In the genomic region with DNA sequence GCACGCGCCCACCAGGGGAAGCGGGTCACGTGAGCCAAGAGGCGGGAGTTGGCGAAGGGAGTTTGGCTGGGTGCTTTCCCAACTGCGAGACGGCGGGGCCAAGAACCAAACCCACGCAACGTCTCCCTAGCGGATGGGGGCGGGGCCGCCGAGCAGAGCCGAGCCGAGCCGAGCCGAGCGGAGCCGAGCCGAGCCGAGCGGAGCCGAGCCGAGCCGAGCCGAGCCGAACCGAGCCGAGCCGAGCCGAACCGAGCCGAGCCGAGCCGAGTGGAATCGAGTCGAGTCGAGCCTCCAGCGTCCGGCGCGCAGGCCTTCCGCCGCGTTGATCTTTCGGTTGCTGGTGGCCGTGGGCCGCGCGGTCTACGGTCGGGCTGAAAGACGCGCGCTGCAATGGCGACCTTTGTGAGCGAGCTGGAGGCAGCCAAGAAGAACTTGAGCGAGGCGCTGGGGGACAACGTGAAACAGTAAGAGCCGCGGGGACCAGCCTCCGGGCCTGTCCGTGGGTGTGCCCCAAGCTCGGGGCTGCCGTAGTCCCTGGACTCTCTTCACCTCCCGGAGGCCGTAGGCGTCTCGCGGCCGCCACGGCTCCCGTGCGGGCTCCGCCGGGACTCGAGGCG, we compare ENCODE assay signal across 8 mouse cellular contexts. TPM values are rescaled to one million over a fixed set of nuclear protein-coding genes. Genes with fewer than 3 reads are reported as not detected.
DNase-seq lines count a peak whose midpoint lies in the region; ATAC-seq lines count a peak whose summit lies in the region.

TSS of gene Tada1 (plus strand) at position 85 of the 617 bp plus-strand sequence.

- H3K4me2 ChIP-seq in hindbrain, embryonic 15.5 days, result peak within 1 kb of the TSS; percentile 78

- under 1% methylated on average over 76 of the region's 81 CpGs for WGBS in hindbrain, embryonic 15.5 days
- WGBS in macrophage (ENCODE audit: missing documents), result under 1% methylated on average over 80 of the region's 81 CpGs

- H3K4me3 ChIP-seq in hindbrain, embryonic 15.5 days, result peak within 1 kb of the TSS; percentile 96
- peak within 1 kb of the TSS; percentile 83 for H3K4me3 ChIP-seq in macrophage (ENCODE audit: inconsistent target)

- peak within 1 kb of the TSS; percentile 91 for H3K27ac ChIP-seq in hindbrain, embryonic 15.5 days (replicated peaks)
- peak within 1 kb of the TSS; percentile 63 for H3K27ac ChIP-seq in macrophage

- peak within 1 kb of the TSS; percentile 98 for H3K9ac ChIP-seq in hindbrain, embryonic 15.5 days

- H3K79me2 ChIP-seq in macrophage (ENCODE audit: inconsistent target), result peaks cover 38% of the 10 kb centered on the region

- no peaks in the 10 kb centered on the region for H3K9me3 ChIP-seq in hindbrain, embryonic 15.5 days

- peaks cover 14% of the 10 kb centered on the region for H3K36me3 ChIP-seq in hindbrain, embryonic 15.5 days
- peaks cover 13% of the 10 kb centered on the region for H3K36me3 ChIP-seq in macrophage (ENCODE audit: inconsistent target)

- ATAC-seq in hindbrain, embryonic 15.5 days (ENCODE audit: low FRiP score, low read depth), result peak; percentile 97

- peak; percentile 82 for DNase-seq in R1 (ENCODE audit: low read depth, low spot score)
- DNase-seq in cerebellum, postnatal 25 days, result peak; percentile 96 to 97
- DNase-seq in frontal cortex, postnatal 36 days (ENCODE audit: low spot score in 2 of 2), result peak; percentile 87 to 94
- peak; percentile 82 to 93 for DNase-seq in left cerebral cortex, adult 18-20 months (ENCODE audit: low spot score in 2 of 2)
- peak; percentile 91 for DNase-seq in right cerebral cortex, adult 18-20 months
- peak; percentile 59 for DNase-seq in urinary bladder, postnatal 10 days (ENCODE audit: low spot score)

- H3K4me1 ChIP-seq in hindbrain, embryonic 15.5 days (replicated peaks), result peaks cover 22% of the 10 kb centered on the region

- H3K27me3 ChIP-seq in hindbrain, embryonic 15.5 days, result no peaks in the 10 kb centered on the region

RNA-seq across cellular contexts. Expression of gene Tada1, which starts in this region (rescaled TPM):
- polyA plus RNA-seq in hindbrain, embryonic 15.5 days (2015; fragmentation: Nextera tagmentation; extraction: Ambion mirVana), result 71.4 and 79.7 TPM in 2 replicates
- total RNA-seq in left cerebral cortex, adult 18-20 months (2021), result 10 to 100 TPM; 37.5 to 38.6 TPM
- total RNA-seq in macrophage (2018; cell fraction: chromatin; rRNA removed), result 10 to 100 TPM; 29.2 to 67.2 (median 48.3) TPM
- total RNA-seq in macrophage (2018; cell fraction: cytosol; rRNA removed), result 10 to 100 TPM in 25 of 26 experiments, 1 to 10 TPM in 1; 9.8 to 19.1 (median 13.7) TPM
- total RNA-seq in macrophage (2018; cell fraction: nucleus; rRNA removed), result 10 to 100 TPM; 20.4 to 63.5 (median 36.3) TPM
- polyA plus RNA-seq in macrophage (2018), result 10.3 to 22.0 TPM (median 18.7 TPM) in 3 replicates

Comparison
In these comparisons a context has a peak if more than half of its experiments do, and no peak if none do; other contexts are left out.
1. Peak in every context shown above with its lines: DNase-seq, ATAC-seq, H3K4me3 ChIP-seq and H3K27ac ChIP-seq.